Mouse (Mus musculus): ENCODE measurements around the gene Tmem132e. TPM values are rescaled to one million over a fixed set of nuclear protein-coding genes. Genes with fewer than 3 reads are reported as not detected.

Tmem132e gene
- polyA plus RNA-seq, 1 experiment from 2014 or later, result 0.93 TPM

DNA sequence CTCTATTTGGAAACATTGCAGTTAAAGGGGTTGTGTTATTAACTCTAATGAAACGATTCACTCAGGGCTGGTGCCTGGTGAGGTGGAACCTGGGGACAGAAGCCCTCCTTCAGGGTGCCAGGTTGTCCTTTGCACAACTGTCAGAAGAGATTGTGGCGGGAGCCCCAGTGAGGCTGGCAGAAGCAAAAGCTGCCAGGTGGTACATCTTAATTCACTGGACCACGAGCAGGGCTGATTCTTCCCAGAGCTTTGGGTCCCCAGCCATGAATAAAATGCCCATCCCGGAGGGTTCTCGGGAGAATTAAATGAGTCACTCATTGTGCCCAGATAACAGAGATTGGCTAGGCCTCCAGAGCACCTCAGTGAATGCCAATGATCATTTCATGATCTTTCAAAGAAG lies 63.8 kb downstream of the Tmem132e start:
- DNase-seq (ENCODE audit: low spot score), result no peak
- 64% methylated on average over 5 of the region's 5 CpGs for WGBS
- no peak overlapping the region for H3K4me3 ChIP-seq
- H3K27me3 ChIP-seq (ENCODE audit: low read depth, poor library complexity, severe bottlenecking), result no peaks in the 10 kb centered on the region; the same call in 1 of the 2 replicates
- no peak overlapping the region for H3K27ac ChIP-seq (replicated peaks)
- H3K9me3 ChIP-seq (replicated peaks), result no peaks in the 10 kb centered on the region
- peaks cover 14% of the 10 kb centered on the region; the same call in 1 of the 2 replicates for H3K4me1 ChIP-seq
- no peaks in the 10 kb centered on the region for H3K36me3 ChIP-seq

DNA sequence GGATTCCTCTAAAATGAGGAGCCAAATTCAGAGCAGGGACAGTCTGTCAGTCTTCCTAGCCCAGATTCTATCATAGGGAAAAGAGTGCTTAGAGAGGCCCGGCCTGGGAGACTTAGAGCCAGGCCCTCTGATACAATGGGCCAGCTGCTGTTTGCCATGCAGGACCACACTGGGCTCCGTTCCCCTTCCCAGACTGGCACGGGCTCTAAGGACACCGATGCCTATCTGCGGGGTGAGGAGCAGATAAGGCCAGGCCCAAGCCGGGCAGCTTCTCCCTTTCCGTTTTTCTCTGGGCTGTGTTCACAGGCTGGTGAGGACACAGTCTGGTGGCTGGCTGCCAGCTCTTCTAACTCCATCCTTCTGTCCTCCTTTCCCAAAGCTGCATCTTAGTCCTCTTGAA lies 64.5 kb downstream of the Tmem132e start:
- Histone ChIP-seq H3K36me3 (no peaks in the 10 kb centered on the region), H3K27ac (replicated peaks) (0 out of 2 replicates have a peak overlapping the region, but pooled peaks have one; percentile 10), H3K4me1 (peaks cover 14% of the 10 kb centered on the region; the same call in 1 of the 2 replicates), H3K27me3 (ENCODE audit: low read depth, poor library complexity, severe bottlenecking) (no peaks in the 10 kb centered on the region; the same call in 1 of the 2 replicates), H3K9me3 (replicated peaks) (no peaks in the 10 kb centered on the region), H3K4me3 (no peak overlapping the region)
- DNase-seq (ENCODE audit: low spot score), result no peak
- WGBS, result 77% methylated on average over 7 of the region's 7 CpGs

DNA sequence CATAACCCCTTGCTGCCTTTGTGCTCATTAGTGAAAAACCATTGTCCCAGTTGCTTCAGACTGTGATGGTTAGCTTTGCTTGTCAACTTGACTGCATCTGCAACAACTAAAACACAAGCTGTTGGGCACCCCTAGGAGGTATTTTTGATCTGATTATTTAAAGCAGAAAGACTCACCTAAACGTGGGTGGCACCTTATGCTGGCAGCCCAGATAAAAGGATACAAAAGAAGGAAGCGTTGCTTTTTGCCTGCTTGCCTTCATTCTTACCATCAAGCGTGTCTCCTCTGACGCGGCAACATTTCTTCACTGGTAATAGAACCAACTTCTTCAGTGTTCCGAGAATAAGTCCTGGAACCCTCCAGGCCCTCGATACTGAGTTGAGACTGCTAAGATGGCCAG lies 72.6 kb downstream of the Tmem132e start:
- H3K27ac ChIP-seq (replicated peaks), result no peak overlapping the region
- H3K4me3 ChIP-seq, result no peak overlapping the region
- 88% methylated on average over 7 of the region's 7 CpGs for WGBS
- no peaks in the 10 kb centered on the region for H3K36me3 ChIP-seq
- H3K27me3 ChIP-seq (ENCODE audit: low read depth, poor library complexity, severe bottlenecking), result no peaks in the 10 kb centered on the region
- no peak for DNase-seq (ENCODE audit: low spot score)
- H3K9me3 ChIP-seq (replicated peaks), result no peaks in the 10 kb centered on the region
- H3K4me1 ChIP-seq, result peaks cover 7% of the 10 kb centered on the region; the same call in 1 of the 2 replicates

DNA sequence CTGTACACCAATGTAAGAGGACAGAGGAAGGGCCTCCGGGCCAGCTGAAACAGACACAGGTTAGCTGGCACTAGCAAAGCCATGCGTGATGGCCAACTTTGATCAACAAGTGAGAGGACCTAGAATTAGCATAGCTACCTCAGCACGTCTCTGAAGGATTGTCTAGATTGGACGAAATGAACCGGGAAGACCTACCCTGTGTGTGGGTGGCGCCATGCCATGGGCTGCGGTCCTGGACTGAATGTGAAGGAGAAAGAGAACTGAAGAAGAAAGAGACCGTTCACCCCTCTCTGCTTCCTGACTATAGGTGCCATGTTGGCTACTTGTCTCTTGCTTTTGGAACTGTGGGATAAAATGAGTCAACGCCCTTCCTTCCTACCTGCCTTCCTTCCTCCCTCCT lies 76.8 kb downstream of the Tmem132e start:
- Histone ChIP-seq H3K27me3 (ENCODE audit: low read depth, poor library complexity, severe bottlenecking) (no peaks in the 10 kb centered on the region), H3K36me3 (no peaks in the 10 kb centered on the region), H3K9me3 (replicated peaks) (no peaks in the 10 kb centered on the region), H3K27ac (replicated peaks) (no peak overlapping the region), H3K4me3 (no peak overlapping the region), H3K4me1 (0 out of 2 replicates have a peak, but pooled peaks cover under 1% of the 10 kb centered on the region)
- DNase-seq (ENCODE audit: low spot score), result no peak
- WGBS, result 90% methylated on average over 9 of the region's 9 CpGs

DNA sequence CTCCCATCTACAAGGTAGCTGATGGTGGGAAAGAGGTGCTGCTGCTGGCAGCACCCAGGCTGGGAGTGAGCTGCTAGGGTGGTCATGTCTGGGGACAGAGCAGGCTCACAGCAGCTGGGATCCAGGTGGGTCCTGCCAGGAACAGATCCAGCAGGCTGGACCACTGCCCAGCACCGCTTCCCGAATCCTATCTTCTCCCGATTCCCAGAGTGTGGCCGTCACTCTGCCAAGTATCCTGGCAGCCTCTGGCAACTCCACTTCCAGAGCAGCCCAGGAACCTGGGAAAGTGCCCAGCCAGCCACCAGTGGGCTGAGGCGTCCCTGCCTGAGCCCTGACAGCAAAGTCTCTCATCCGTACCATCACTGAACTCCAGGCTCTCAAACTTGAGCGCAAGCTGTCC lies 78.5 kb downstream of the Tmem132e start:
- no peaks in the 10 kb centered on the region for H3K9me3 ChIP-seq (replicated peaks)
- DNase-seq (ENCODE audit: low spot score), result no peak
- H3K4me3 ChIP-seq, result no peak overlapping the region
- H3K27ac ChIP-seq (replicated peaks), result 0 out of 2 replicates have a peak overlapping the region, but pooled peaks have one; percentile 47
- H3K27me3 ChIP-seq (ENCODE audit: low read depth, poor library complexity, severe bottlenecking), result no peaks in the 10 kb centered on the region
- no peaks in the 10 kb centered on the region for H3K4me1 ChIP-seq
- H3K36me3 ChIP-seq, result no peaks in the 10 kb centered on the region
- WGBS, result 88% methylated on average over 7 of the region's 7 CpGs

DNA sequence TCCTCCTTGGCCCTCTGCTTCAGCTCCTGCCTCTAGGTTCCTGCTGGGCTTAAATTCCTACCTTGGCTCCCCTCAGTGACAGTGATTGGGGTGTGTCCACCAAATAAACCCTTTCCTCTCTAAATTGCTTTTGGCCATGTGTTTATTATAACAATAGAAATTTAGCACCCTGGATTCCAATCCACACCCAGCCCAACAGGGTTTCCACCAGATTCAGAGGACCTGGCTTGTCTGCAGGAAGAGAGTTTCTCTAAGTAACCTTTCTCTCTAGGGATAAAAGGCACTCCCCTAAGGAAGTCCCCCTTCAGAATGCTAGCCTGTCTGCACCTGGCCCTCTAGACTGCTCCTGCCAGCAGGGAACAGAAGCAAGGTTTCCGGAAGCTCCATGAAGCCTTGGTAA lies 82.4 kb downstream of the Tmem132e start:
- Histone ChIP-seq H3K9me3 (replicated peaks) (no peaks in the 10 kb centered on the region), H3K27ac (replicated peaks) (0 out of 2 replicates have a peak overlapping the region, but pooled peaks have one; percentile 13), H3K4me3 (no peak overlapping the region), H3K36me3 (no peaks in the 10 kb centered on the region), H3K27me3 (ENCODE audit: low read depth, poor library complexity, severe bottlenecking) (no peaks in the 10 kb centered on the region), H3K4me1 (peaks cover 18% of the 10 kb centered on the region)
- 83% methylated on average over 1 of the region's 1 CpGs for WGBS
- no peak for DNase-seq (ENCODE audit: low spot score)

DNA sequence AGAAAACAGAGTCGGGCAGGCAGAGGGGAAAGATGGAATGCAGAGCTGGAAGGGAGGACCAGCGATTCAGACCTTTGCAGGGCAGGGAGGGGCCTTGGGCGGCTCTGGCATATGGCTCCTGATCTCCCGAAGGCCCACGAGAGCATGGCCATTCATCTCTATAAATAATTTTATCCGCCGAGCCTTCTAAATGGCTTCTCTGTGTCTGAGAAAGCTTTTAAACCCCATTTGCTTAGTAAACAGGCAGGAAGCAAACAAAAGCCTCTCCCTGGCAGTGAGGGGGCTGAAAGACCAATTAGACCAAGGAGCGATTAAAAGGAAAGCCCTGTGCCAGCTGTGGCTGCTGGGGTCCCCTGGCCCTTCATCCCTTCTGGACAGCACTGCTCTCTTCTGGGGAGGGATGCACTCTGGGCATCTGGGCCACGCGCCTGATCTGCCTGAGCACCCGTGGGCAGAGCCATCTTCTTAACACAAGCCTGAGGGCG lies 84.5 kb downstream of the Tmem132e start:
- no peak for DNase-seq (ENCODE audit: low spot score)

DNA sequence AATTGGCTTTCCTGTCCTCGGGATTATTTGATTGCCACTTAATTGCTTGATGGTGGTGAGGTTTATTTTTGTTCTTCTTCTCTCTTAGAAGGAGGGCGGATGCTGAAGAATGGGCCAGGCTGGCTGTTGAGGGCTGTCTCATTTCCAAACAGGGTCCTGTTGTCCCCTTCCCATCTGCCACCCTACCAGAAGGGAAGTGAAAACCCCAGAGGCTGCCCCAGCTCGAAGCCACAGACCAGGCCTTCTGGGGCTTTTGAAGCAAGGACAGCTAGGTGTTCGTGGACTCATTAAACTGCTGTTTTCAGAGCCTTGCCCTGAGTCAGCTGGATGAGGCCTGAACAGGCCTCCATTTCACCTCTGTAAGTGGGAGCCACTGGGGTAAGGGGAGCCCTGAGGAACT lies 87.4 kb downstream of the Tmem132e start:
- Histone ChIP-seq H3K9me3 (replicated peaks) (no peaks in the 10 kb centered on the region), H3K27me3 (ENCODE audit: low read depth, poor library complexity, severe bottlenecking) (no peaks in the 10 kb centered on the region), H3K36me3 (no peaks in the 10 kb centered on the region), H3K4me1 (peaks cover 49% of the 10 kb centered on the region), H3K4me3 (no peak overlapping the region), H3K27ac (replicated peaks) (no peak overlapping the region)
- 80% methylated on average over 4 of the region's 4 CpGs for WGBS
- DNase-seq (ENCODE audit: low spot score), result no peak

More for the DNA sequence above, 84.5 kb downstream of the Tmem132e start:
- Histone ChIP-seq H3K4me3 (no peak overlapping the region), H3K4me1 (peaks cover 27% of the 10 kb centered on the region), H3K27me3 (ENCODE audit: low read depth, poor library complexity, severe bottlenecking) (no peaks in the 10 kb centered on the region), H3K27ac (replicated peaks) (peak overlapping the region; percentile 53), H3K9me3 (replicated peaks) (no peaks in the 10 kb centered on the region), H3K36me3 (no peaks in the 10 kb centered on the region)
- 50% methylated on average over 12 of the region's 12 CpGs for WGBS

DNA sequence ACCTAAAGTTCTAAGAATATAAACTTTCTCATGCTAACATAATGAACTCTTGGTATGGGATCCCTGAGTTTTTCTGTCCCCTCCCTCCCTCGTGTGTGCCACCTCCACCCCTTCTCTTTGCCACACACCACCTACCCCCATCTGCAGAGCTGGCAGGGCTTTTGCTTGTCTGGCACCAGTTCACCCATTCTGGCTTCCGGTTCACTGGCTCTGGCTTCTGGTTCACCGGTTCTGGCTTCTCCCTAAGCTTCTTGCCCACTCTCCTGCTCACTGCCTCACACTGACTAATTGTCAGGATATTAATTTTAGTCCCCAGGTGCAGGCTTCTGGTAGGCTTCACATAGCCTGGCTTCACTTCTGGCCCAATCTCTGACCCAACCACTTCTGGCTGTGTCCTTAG lies 88.7 kb downstream of the Tmem132e start:
- Histone ChIP-seq H3K27ac (replicated peaks) (no peak overlapping the region), H3K9me3 (replicated peaks) (no peaks in the 10 kb centered on the region), H3K4me3 (no peak overlapping the region), H3K4me1 (peaks cover 49% of the 10 kb centered on the region), H3K36me3 (no peaks in the 10 kb centered on the region), H3K27me3 (ENCODE audit: low read depth, poor library complexity, severe bottlenecking) (no peaks in the 10 kb centered on the region)
- no peak for DNase-seq (ENCODE audit: low spot score)
- 78% methylated on average over 3 of the region's 3 CpGs for WGBS

DNA sequence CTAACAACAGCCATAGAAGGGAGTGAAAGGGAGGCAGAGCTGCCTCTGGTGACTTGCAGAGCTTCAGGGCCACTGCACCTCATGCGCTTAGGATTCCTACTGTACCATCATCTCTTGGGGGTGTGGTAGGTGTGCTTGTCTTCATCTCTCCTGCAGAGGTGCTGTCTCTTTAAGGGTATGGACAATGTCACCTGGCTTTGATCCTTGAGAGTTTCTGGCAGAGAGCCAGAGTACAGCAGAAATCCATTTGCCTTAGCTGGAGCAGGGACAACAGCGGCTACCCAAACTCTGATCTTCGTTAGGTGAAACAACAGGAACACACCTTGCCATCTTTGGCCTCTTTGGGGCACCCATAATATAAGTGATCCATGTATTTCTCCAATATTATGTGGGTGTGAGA lies 92.2 kb downstream of the Tmem132e start:
- Histone ChIP-seq H3K27ac (replicated peaks) (no peak overlapping the region), H3K4me3 (no peak overlapping the region), H3K36me3 (no peaks in the 10 kb centered on the region), H3K4me1 (peaks cover 33% of the 10 kb centered on the region), H3K9me3 (replicated peaks) (no peaks in the 10 kb centered on the region), H3K27me3 (ENCODE audit: low read depth, poor library complexity, severe bottlenecking) (no peaks in the 10 kb centered on the region)
- DNase-seq (ENCODE audit: low spot score), result no peak
- 94% methylated on average over 3 of the region's 3 CpGs for WGBS

DNA sequence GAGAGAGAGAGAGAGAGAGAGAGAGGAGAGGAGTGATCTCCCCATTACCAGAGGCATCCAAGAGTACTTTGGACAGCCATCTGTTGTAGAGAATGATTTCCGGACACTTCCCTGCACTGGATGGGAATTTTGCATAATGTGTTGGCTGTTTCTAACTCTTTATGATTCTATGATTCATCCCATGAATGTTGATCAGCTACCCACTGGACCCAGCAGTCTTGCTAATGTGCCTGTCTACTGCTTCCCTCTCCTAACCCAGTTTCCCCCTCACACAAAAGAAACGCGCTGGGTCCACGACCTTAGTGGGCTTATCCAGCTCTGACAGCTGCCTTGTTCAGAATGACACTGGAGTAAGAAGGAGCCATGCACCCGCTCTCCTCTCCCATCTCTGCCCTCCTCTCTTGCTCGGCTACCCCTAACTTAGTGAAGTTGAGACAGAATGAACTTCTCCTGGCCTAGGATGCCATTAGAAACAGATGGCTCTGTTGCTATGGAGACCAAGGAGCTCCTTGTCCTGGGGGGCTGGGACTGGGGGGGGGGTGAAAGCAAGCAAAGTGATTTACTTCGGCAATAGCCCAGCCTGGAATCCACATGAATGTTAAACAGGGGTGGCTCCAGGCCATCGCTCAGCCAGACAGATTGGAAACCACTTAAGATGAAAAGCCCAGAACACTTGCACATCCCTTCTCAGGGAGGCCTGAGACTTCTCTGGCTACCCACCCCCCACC lies 98.8 kb downstream of the Tmem132e start:
- DNase-seq (ENCODE audit: low spot score), result peak; percentile 37
- peak overlapping the region; percentile 66 for H3K27ac ChIP-seq (replicated peaks)
- no peaks in the 10 kb centered on the region for H3K27me3 ChIP-seq (ENCODE audit: low read depth, poor library complexity, severe bottlenecking)
- peaks cover 24% of the 10 kb centered on the region for H3K4me1 ChIP-seq
- 40% methylated on average over 8 of the region's 8 CpGs for WGBS
- no peak overlapping the region for H3K4me3 ChIP-seq
- no peaks in the 10 kb centered on the region for H3K9me3 ChIP-seq (replicated peaks)
- no peaks in the 10 kb centered on the region for H3K36me3 ChIP-seq

DNA sequence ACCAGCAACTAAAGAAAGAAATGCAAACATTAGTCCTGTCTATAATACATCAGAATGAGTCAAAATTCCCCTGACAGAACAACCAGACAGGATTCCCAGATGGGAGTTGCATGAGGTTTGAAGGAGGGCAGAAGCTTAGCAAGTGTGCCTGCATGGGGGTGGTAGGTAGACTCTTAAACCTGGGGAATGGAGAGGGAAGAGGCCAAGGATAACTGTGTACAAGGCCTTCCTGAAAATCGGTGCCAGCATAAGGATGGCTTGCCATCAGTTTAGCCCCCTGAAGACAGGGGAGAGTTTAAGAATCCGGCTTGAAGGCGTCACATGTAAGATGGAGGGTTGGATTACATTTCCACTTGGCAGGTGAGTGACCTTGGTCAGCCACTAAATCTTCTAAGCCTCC lies 102.2 kb downstream of the Tmem132e start:
- peaks cover 22% of the 10 kb centered on the region for H3K4me1 ChIP-seq
- no peaks in the 10 kb centered on the region; the same call in 1 of the 2 replicates for H3K27me3 ChIP-seq (ENCODE audit: low read depth, poor library complexity, severe bottlenecking)
- H3K9me3 ChIP-seq (replicated peaks), result no peaks in the 10 kb centered on the region
- no peak overlapping the region for H3K27ac ChIP-seq (replicated peaks)
- no peak overlapping the region for H3K4me3 ChIP-seq
- 92% methylated on average over 3 of the region's 3 CpGs for WGBS
- DNase-seq (ENCODE audit: low spot score), result no peak
- no peaks in the 10 kb centered on the region for H3K36me3 ChIP-seq

All from midbrain, embryonic 10.5 days (tissue).